Mouse (Mus musculus): ENCODE measurements around the gene Ago3. TPM values are rescaled to one million over a fixed set of nuclear protein-coding genes. Genes with fewer than 3 reads are reported as not detected.
A peak's percentile ranks its signal among the peaks of the same experiment; 100 is the strongest.

The Ago3 gene
- polyA plus RNA-seq, 2 experiments from 2014 or later = 17.2 to 17.7 TPM

- no peak for ATAC-seq
Observed at GRCm38 (mm10) chr4:126415707-126416106, 13.6 kb downstream of the Ago3 start.

GRCm38 (mm10) chr4:126412526-126412925 lies 16.8 kb downstream of the Ago3 start:
- no peak for ATAC-seq

GRCm38 (mm10) chr4:126371497-126371896 lies 57.9 kb downstream of the Ago3 start:
- no peak for ATAC-seq

DNA sequence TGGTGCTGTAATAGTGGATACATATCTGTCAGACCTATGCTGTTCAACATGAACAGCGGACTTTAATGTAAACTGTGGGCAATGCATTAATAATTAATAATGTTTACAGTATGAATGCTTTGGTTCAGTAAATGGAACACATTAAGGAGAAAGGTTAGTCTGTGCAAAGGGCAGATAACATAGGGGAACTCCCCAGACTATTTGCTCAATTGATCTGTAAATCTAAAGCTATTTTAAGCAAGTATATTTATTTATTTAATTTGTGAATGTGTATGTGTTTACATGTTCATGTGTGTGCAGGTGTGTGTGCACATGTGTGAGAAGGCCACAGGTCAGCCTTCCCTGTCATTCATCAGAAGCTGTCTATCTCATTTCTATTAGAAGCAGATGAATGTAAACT lies 69.3 kb downstream of the Ago3 start:
- ATAC-seq = no peak

DNA sequence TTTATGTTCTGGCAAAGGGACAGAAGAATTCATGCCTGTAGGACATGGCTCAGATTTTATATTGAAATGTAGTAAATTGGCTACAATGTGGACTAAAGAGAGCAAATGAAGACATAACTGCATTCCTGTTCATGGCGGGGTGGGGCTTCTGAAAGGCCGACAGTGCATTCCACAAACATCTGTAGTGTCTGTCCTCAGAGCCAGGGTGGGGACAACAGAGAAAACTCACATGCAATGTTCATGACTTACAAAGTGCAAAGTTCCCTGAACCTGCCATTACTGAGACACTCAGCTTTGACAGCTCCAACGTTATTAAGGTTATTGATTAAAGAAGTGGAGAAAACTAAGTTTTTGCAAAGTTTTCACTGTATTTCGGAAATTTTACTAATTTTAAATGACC lies 85.9 kb downstream of the Ago3 start:
- ATAC-seq = no peak

DNA sequence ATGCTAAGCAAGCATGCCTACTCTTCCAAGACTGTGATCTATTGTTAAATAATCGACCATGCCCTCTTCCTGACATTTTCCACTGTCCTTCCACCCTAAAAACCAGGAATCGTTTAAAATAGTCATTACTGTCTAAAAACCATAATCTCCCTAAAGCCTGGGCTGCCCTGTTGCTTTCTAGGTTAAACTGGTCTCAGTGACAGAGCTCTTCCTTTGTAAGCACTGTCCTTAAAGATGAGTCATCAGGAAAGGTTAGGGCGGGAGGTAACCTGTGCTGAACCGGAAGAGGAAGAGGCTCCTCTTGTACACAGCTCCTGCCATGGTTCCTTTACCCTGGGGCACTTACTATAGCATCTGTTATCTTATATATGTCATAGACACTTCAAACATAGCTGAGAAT lies 89.9 kb downstream of the Ago3 start:
- no peak for ATAC-seq

DNA sequence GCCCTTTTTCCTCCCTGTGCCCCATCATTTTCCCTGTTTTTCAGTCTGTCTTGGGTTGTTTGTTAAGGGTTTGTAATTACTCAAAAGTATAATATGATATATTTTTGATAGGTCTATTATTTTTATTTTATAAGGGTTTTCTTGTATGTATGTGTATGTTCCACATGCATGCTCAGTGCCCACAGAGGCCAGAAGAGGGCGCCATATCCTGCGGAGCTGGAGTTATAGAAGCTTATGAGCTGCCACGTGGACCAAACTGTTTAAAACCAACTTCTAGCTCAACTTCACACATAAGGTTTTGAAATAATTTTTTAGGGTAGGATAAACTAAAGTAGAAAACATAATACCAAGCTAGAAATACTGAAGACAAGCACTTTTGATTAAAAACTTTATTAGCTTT lies 97.0 kb downstream of the Ago3 start:
- ATAC-seq = no peak

GRCm38 (mm10) chr4:126331751-126332150 lies 97.6 kb downstream of the Ago3 start:
- no peak for ATAC-seq

DNA sequence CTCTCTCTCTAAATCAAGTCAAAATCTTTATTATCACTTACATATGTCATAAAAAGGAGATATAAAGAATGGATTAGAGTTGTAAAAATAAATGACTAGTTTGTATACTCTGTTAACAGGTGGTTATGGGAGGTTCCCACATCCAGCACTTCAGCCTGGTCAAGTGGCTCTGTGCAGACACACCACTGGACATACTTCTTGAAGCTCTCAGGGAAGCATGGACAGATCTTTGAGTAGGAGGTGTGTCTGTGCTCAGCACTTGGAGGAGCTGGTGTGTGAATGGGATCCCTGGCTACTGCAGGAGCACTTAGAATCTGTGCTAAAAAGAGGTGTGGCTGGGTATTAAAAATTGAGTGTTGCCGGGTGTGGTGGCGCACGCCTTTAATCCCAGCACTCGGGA lies 99.1 kb downstream of the Ago3 start:
- no peak for ATAC-seq

DNA sequence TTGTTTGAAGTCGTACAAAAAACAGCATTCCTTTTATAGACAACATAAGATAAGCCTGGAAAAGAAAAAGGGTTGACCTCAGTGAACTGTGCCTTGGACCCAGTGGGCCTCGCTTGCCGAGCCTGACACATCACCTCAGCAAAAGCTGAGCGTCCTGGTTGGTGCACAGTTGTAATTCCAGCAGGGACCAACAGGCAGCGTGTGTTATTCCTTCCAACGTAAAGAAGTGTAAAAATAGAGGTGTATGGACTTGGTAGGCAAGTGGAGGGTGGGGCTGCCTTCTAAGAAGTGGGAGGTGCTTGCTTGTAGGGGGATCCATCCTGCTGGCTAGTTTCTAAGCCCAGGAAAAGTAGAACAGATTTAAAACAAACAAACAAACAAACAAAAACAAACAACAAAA lies 103.3 kb downstream of the Ago3 start:
- ATAC-seq = no peak

DNA sequence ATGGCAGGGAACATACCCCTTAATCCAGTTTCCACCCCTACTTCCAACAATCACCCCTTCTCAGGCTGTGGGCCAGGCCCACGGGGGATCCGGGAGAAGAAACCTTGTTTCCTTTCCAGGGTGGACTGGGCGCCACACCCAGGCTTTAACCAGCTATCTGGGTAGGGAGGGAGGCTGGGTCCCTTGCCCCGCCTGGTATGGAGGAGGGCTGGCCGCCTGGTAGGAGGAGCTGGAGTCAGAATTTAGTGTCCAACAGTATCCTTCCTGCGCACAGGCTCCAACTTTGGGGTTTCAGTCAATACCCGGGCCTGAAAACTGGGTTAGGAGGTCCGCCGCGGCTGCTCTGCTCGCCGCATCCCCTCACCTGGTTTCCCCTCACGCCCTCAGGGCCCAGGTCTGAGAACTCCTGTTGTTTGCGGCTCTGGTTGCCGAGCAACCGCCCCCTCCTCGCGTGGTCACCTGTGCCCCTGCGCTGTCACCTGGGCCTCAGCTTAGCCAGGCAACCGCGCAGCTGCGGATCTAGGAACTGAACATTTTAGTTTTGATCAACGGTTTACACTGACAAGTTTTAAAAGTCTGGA lies 104.0 kb downstream of the Ago3 start, which contains the start of gene Tekt2:
Tekt2 (minus strand) TSS at position 408 of the 581 bp plus-strand sequence.
- no peak for ATAC-seq

DNA sequence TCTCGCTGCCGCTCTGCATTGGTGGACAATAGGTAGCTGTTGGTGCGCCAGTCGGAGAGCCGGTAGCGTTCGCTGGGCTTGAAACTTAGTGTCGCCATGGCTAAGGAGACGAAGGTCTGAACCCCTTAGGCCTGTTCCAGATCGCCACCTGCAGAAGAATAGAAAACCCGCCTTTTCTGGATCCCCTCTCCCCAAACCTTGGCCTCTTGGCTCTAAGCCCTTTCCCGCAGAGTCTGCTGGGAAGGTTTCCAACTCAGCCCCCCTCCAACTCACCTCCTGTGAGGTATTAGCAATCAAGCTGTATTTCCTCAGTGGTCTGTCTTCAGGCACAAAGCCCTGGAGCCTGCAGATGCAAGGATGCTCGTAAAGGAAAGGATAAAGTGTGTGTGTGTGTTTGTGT lies 104.5 kb downstream of the Ago3 start:
- ATAC-seq = no peak

DNA sequence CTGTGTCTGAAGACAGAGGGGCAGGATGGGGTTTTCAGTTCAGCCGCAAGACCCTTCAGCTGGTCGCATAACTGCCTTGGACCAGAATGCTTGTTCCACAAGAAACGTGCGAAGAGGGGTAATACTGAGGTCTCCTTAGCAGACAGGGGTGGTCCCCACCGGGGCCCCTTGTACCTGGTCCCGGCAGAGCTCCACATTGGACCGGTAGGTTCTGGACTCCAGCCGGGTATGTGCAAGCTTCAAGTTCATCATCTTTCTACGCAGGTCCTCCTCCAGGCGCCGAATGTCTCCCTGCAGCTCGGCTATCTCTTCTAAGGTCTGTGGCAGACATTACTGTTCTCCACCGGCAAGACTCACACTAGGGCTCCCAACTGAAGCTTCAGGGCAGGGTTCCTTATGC lies 106.7 kb downstream of the Ago3 start:
- ATAC-seq = no peak

DNA sequence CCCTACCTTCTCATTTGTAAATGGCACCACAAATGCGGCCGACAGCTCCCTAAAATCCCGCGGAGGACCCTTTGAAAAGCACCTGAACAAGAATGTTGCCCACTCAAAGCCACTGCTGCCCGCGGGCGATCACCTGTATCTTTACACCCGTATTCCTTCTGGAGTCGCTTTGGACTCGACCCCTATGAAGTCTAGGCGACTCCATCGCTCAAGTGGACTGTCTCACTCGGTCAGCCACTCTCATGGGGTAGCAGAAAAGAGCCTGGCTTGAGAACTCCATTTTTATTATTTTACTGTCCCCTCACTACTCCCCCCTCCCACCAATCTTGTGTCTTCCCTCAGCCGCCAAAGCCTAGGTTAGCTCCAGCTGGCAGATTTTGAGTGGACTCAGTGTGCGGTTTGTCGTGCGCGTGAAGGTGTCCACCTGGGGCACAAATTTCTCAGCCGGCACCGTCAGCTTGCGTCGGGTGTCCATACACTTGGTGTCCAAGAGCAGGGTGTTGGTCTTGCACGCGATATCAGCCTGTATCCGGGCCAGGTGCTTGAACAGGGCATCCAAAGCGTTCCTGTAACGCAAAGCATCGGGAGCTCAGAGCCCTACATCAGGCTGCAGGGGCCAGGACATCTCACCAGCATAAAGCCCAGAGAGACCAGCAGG lies 107.4 kb downstream of the Ago3 start:
- peak; percentile 1 for ATAC-seq

GRCm38 (mm10) chr4:126321111-126321853 lies 108.1 kb downstream of the Ago3 start, which contains the start of gene Adprhl2:
Gene Adprhl2 (minus strand): TSS chr4:126321703.
- peak; percentile 97 for ATAC-seq

DNA sequence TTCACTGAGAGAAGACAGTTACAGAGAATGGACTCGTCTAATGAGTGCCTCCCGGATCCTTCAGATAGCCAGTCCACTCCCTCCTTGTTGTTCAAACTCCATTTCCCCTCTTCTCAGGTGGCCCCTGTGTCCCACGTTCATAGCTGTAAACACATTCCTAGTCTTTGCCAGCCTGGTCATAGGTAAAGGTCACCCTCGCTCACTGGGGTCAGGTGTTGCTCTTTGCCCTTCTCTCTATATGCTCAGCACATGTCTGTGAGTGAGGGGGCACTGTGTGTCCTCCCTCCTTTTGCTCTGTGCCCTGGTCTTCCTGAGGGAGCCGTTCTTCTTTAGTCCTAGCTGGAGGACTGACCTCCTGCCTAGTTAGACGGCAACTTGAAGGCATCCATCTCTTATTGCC lies 109.5 kb downstream of the Ago3 start:
- no peak for ATAC-seq

DNA sequence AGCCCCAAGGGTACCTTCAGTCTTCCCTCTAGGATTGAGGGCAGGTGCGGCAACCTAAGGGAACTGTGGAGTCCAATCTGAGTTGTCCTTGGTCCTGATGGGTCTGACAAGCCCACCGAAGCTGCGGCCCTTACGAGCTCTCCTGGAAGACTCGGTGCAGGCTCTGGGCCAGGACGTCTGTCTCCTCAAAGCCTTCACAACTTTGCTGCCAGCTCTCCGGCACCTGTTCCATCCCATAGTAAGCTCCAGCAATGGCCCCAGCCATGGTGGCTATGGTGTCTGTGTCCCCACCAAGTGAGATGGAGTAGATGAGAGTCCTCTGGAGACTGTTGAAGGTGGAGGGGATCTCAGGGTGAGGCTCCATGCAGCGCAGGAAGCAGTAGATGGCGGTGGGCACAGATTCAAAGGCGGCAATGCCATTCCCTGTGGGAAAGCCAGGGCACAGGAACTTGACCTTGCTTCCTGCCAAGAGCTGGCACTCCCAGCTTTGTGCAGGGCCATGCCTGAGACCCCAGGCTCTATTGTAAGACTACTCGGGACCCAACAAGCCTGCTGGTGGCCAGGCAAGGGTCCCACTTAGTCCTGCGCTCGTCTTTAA lies 112.8 kb downstream of the Ago3 start:
- no peak for ATAC-seq

DNA sequence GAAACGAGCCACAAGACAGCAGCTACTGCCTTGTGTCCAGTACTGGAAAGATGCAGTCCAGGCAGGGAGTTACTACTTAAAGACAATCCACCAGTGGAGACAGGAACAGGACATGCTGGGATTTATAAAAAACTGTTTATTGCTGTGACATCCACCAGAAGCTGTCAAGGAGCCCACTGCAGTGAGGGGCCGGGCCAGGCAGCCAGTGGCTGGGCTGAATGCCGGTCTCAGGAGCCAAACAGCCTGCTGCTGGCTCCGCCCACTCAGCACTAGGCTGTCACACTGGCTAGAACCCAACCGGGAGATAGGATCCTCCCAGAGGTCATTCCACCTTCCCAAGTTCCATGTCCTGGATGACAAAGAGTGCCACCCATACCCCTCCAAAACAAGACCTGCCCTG lies 113.4 kb downstream of the Ago3 start:
- no peak for ATAC-seq

DNA sequence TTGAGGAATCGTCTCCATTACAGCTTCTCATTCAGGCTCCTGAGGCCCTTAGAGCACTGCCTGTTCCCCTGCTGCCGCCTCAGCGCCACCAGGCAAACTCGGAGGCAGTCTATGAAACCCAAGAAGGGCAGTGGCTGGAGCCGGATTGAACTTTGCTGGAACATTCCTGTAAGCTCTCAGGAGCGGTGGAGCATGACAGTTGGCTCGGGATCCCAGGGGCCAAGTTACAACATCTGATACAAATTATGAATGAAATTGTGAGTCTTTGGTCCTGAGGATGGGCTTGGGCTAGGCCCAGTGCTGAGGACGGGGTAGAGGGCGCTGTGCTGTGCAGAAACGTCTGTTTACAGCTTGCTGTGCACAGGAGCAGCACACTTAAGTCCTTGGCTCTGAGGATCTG lies 115.0 kb downstream of the Ago3 start:
- no peak for ATAC-seq

DNA sequence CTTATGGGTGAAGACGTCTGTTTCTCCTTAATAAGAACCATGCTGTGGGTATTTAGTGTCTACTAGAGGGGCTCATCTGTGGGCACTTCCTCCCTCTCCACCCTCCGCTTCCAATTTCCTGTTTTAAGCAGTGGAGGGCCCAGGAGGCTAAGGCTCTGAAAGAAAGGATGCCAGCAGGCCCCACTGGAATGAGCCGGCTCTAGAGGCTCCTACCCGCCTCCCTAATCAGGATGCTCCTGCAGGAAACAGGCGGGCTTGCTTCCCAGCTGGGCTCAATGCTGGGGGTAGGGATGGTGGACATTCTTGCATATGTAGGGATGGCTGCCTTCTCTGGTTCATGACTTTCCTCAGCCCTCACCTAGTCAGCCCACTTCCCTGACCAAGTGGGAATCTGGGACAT lies 116.2 kb downstream of the Ago3 start:
- no peak for ATAC-seq

GRCm38 (mm10) chr4:126311566-126312200 lies 117.7 kb downstream of the Ago3 start:
- ATAC-seq = no peak

DNA sequence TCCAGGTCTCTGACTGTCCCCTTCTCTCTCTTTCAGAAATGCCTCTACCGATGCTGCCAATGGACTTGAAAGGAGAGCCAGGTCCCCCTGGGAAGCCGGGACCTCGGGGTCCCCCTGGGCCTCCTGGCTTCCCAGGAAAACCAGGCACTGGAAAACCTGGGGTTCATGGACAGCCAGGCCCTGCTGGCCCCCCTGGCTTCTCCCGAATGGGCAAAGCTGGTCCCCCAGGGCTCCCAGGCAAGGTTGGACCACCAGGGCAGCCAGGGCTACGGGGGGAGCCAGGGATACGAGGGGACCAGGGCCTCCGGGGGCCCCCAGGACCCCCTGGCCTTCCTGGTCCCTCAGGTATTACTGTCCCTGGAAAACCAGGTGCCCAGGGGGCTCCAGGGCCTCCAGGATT lies 119.0 kb downstream of the Ago3 start:
- ATAC-seq = no peak

DNA sequence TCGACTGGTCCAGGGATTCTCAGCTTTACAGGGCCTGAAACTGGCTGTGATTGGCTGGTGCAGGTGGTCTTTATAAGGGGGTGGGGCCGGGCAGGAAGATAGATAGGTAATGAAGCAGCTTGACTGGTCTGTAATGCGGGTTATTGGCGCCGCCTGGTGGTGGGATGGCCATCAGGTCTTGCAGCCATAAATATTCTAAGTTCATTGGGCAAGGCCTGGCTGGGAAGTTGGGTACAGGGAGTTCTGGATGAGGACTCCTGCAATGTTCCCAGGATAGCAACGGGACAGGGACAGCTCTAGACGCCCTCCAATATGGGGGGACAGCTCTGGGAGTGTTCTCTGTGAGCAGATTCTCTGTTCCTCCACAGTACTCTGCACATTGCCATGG lies 119.4 kb downstream of the Ago3 start:
- peak; percentile 67 for ATAC-seq

Data from CD4-positive, CD25-positive, alpha-beta regulatory T cell, adult 4 months (primary cell).